Mouse (Mus musculus): ENCODE measurements at regions not wholly inside any gene's neighbourhood (a gene's known extent, or its start where the extent isn't known, plus 50 kb on each side); places are given as distances from the start of the nearest gene placed in this dataset.

- TF ChIP-seq CTCF (IDR thresholded peaks at IDR 0.05; ENCODE audit: control insufficient read depth, insufficient read depth, insufficient read length) (no peak), MAX (IDR thresholded peaks at IDR 0.05) (no peak), CEBPB (IDR thresholded peaks at IDR 0.05; ENCODE audit: low read depth) (no peak)
These were observed 650.9 kb upstream of the Lmcd1 start for GRCm38 (mm10) chr6:111622481-111623139.

Data from C2C12 (cell line).